Mouse (Mus musculus) myocyte (in vitro differentiated cells): Measurements from ENCODE around the gene Agpat3.

Experiments used
- E2F4 ChIP-seq: IDR thresholded peaks from one replicate; pipeline ENCODE4 v1.6.1; 2011; ENCODE audit warnings: mild to moderate bottlenecking, control low read depth, moderate library complexity; ENCODE audit not compliant: insufficient read depth
- MAX ChIP-seq: IDR thresholded peaks from one replicate; pipeline ENCODE4 v1.6.1; 2011; ENCODE audit warnings: low read depth, mild to moderate bottlenecking, control low read depth
- MYOD1 ChIP-seq, 3 experiments: IDR thresholded peaks; one replicate each; pipeline ENCODE4 v1.6.1; 2011; ENCODE audit warnings: control low read depth in 2 of 3, low read depth in 2 of 3, mild to moderate bottlenecking in 2 of 3, moderate library complexity in 1 of 3; ENCODE audit not compliant: insufficient read length in 2 of 3, control insufficient read depth in 1 of 3
- MYOG ChIP-seq, 3 experiments: IDR thresholded peaks; one replicate each; pipeline ENCODE4 v1.6.1; 2011; ENCODE audit warnings: control low read depth in 2 of 3, low read depth in 2 of 3, mild to moderate bottlenecking in 2 of 3; ENCODE audit not compliant: insufficient read length in 2 of 3, control insufficient read depth in 1 of 3, insufficient read depth in 1 of 3
- POLR2A ChIP-seq: IDR thresholded peaks from one replicate; pipeline ENCODE4 v1.6.1; 2011; ENCODE audit warnings: low read depth, mild to moderate bottlenecking, control low read depth, moderate library complexity; ENCODE audit not compliant: insufficient read length
- POLR2AphosphoS2 ChIP-seq: IDR thresholded peaks from one replicate; pipeline ENCODE4 v1.6.1; 2011; ENCODE audit warnings: low read depth, control low read depth; ENCODE audit not compliant: insufficient read length
- REST ChIP-seq: IDR thresholded peaks from one replicate; pipeline ENCODE4 v1.6.1; 2011; ENCODE audit warnings: mild to moderate bottlenecking, control low read depth, moderate library complexity; ENCODE audit not compliant: insufficient read depth, insufficient read length
- SRF ChIP-seq: IDR thresholded peaks from one replicate; pipeline ENCODE4 v1.6.1; 2011; ENCODE audit warnings: low read depth; ENCODE audit not compliant: control insufficient read depth, insufficient read length
- TCF12 ChIP-seq: IDR thresholded peaks from one replicate; pipeline ENCODE4 v1.6.1; 2011; ENCODE audit warnings: mild to moderate bottlenecking, control low read depth; ENCODE audit not compliant: poor library complexity, insufficient read depth, severe bottlenecking
- USF1 ChIP-seq: IDR thresholded peaks from one replicate; pipeline ENCODE4 v1.6.1; 2011; ENCODE audit warnings: low read depth, mild to moderate bottlenecking, control low read depth, moderate library complexity

GRCm38 (mm10) chr10:78306027-78306426 is 46.3 kb downstream of the Agpat3 start:
- peak; percentile 21 for TF ChIP-seq USF1
- no peak for TF ChIP-seq POLR2A
- TF ChIP-seq MYOD1 (IDR thresholded peaks at IDR 0.05; ENCODE audit: control insufficient read depth in 1 of 3, insufficient read length in 2 of 3, low read depth in 2 of 3): peak in 2 of 3 experiments; percentile 79 to 86
- TF ChIP-seq MAX: no peak
- TF ChIP-seq TCF12: no peak
- no peak for TF ChIP-seq REST
- no peak for TF ChIP-seq E2F4
- TF ChIP-seq MYOG (IDR thresholded peaks at IDR 0.05; ENCODE audit: control insufficient read depth in 1 of 3, insufficient read depth in 1 of 3, insufficient read length in 2 of 3, low read depth in 2 of 3): peak; percentile 28 to 80 (median 55)
- no peak for TF ChIP-seq POLR2AphosphoS2
- no peak for TF ChIP-seq SRF
